Mouse (Mus musculus) ES-Bruce4 (cell line): ENCODE results near the gene Barx2. TPM values are rescaled to one million over a fixed set of nuclear protein-coding genes. Genes with fewer than 3 reads are reported as not detected.

Experiments
- H3K27ac ChIP-seq: 2 replicates; pipeline ENCODE4 v1.5.1; 2012; ENCODE audit warnings: low read length, inconsistent platforms; ENCODE audit not compliant: insufficient read depth
- H3K27me3 ChIP-seq: 2 replicates; pipeline ENCODE4 v1.6.1; 2012; ENCODE audit warnings: mild to moderate bottlenecking, low read length, inconsistent platforms; ENCODE audit not compliant: control insufficient read depth, poor library complexity, insufficient read depth, severe bottlenecking
- H3K36me3 ChIP-seq: 2 replicates; pipeline ENCODE4 v1.6.1; 2012; ENCODE audit warnings: inconsistent platforms, mild to moderate bottlenecking, low read length, moderate library complexity; ENCODE audit not compliant: control insufficient read depth, poor library complexity, insufficient read depth, severe bottlenecking
- H3K4me1 ChIP-seq: one replicate; pipeline ENCODE4 v1.8.1; 2011; ENCODE audit warnings: low read length; ENCODE audit not compliant: control insufficient read depth, insufficient read depth
- H3K4me3 ChIP-seq: 2 replicates; pipeline ENCODE4 v1.5.1; 2011; ENCODE audit warnings: low read depth, mild to moderate bottlenecking, low read length
- H3K9ac ChIP-seq: 2 replicates; pipeline ENCODE4 v1.6.1; 2012; ENCODE audit warnings: low read depth, mild to moderate bottlenecking, inconsistent platforms; ENCODE audit not compliant: poor library complexity, severe bottlenecking
- H3K9me3 ChIP-seq: replicated peaks from 2 replicates; pipeline ENCODE4 v1.6.1; 2012; ENCODE audit warnings: mild to moderate bottlenecking, low read length, inconsistent platforms; ENCODE audit not compliant: control insufficient read depth, poor library complexity, insufficient read depth, severe bottlenecking
- CTCF ChIP-seq: IDR thresholded peaks from one replicate; pipeline ENCODE4 v1.8.1; 2011; ENCODE audit warnings: low read depth, low read length
- EP300 ChIP-seq: IDR thresholded peaks from 2 replicates; pipeline ENCODE4 v1.6.1; 2011; ENCODE audit warnings: low read depth, low read length; ENCODE audit not compliant: insufficient read depth
- POLR2A ChIP-seq: IDR thresholded peaks from one replicate; pipeline ENCODE4 v1.8.1; 2011; ENCODE audit warnings: low read length; ENCODE audit not compliant: insufficient read depth
- polyA plus RNA-seq: library from polyadenylated mRNA; stranded (reverse); fragments of >200 nt; gene quantifications from 2 replicates; pipeline ENCODE4 v1.2.4, GENCODE M21; 2011; ENCODE audit warnings: low read depth; ENCODE audit not compliant: missing spikeins, insufficient read depth, insufficient read length

Gene Barx2
- polyA plus RNA-seq, 1 experiment: not detected

DNA sequence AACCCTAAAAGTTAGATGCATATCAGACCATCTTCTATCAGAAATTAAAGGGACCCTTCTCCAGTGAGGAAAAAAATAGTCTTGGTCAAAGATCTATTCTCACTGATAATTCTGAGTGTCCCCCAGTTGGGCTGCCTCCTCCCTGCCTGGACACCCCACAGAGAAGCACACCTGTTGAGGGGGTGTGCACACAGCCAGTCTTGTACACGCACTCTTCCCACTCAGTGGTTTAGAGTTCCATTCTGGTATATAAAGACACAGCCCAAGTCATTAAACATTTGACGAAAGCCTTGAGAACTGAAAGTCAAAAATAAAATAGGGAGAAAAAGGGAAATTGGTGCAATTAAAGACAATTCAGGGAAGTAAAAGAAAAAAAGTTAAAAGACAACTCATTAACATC, 30.9 kb downstream of the Barx2 start:
- no peaks in the 10 kb centered on the region for H3K27me3 ChIP-seq
- no peak for TF ChIP-seq EP300
- TF ChIP-seq POLR2A: no peak
- TF ChIP-seq CTCF: no peak
- H3K36me3 ChIP-seq: no peaks in the 10 kb centered on the region
- H3K4me1 ChIP-seq: no peaks in the 10 kb centered on the region
- H3K9me3 ChIP-seq: no peaks in the 10 kb centered on the region
- H3K9ac ChIP-seq: no peak overlapping the region
- no peak overlapping the region for H3K27ac ChIP-seq
- no peak overlapping the region for H3K4me3 ChIP-seq

DNA sequence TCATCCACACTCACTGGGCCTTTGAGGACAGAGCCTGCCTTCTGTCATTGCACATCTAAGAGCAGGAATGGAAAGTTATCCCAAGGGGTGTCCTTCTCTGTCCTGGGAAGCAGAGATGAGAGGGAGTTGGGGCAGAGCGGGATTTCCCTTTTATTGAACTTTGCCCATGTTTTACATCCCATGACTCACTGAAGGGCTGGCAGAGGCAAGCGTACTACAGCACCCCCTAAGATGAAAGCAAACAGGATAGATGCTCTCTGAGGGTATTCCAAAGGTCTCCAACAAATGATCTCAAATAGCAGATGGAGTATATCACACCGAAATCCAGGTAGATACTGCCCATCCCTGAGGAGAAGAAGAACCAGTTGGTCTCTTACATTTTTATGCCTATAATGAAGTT, 37.7 kb downstream of the Barx2 start:
- Histone ChIP-seq H3K9me3 (no peaks in the 10 kb centered on the region), H3K36me3 (no peaks in the 10 kb centered on the region), H3K9ac (no peak overlapping the region), H3K4me1 (no peaks in the 10 kb centered on the region), H3K27ac (no peak overlapping the region), H3K27me3 (no peaks in the 10 kb centered on the region), H3K4me3 (no peak overlapping the region)
- TF ChIP-seq EP300 (no peak), CTCF (no peak), POLR2A (no peak)

DNA sequence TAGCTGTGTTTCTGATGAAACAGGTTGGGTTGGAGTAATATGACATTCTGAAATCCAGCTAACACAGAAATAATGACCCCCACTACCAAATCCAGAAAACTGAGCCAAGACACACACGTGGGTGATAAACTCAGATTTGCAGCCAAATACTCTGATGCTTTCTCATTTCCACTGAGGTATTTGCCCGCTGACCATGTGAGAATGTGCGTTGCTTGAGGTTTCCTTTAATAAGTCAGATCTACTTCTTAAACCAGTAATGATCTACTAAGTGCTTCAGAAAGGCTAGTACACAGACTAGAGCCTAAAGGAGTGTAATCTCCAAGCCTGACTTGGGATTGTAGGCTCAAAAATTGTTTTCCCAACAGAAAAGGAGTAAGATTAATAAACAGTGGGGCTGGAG, 39.0 kb downstream of the Barx2 start:
- TF ChIP-seq EP300 (no peak), CTCF (no peak), POLR2A (no peak)
- H3K4me3 ChIP-seq: no peak overlapping the region
- no peak overlapping the region for H3K27ac ChIP-seq
- H3K9me3 ChIP-seq: no peaks in the 10 kb centered on the region
- H3K4me1 ChIP-seq: no peaks in the 10 kb centered on the region
- H3K27me3 ChIP-seq: no peaks in the 10 kb centered on the region
- no peak overlapping the region for H3K9ac ChIP-seq
- H3K36me3 ChIP-seq: no peaks in the 10 kb centered on the region

DNA sequence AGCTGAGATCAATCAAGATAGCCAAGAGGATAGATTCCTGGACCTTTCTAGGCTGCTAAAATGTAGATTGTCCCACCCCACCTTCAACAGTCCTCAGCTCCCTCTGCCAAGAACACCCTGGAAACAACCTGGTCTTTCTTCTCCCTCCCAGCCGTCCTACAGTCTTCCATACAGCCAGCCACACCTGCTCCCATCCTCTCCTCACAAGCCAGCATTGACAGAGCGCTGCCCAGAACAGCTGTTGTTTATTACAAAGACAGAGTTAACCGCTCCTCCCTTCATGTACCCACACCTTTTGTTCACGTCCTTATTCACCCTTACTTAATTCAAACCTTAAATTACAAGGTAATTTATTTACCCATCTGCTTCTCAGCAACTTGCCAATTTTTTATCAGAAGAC, 41.9 kb downstream of the Barx2 start:
- H3K27ac ChIP-seq: no peak overlapping the region
- no peaks in the 10 kb centered on the region for H3K36me3 ChIP-seq
- no peaks in the 10 kb centered on the region for H3K4me1 ChIP-seq
- TF ChIP-seq EP300 (no peak), POLR2A (no peak), CTCF (no peak)
- H3K27me3 ChIP-seq: no peaks in the 10 kb centered on the region
- no peak overlapping the region for H3K4me3 ChIP-seq
- H3K9me3 ChIP-seq: no peaks in the 10 kb centered on the region
- no peak overlapping the region for H3K9ac ChIP-seq

DNA sequence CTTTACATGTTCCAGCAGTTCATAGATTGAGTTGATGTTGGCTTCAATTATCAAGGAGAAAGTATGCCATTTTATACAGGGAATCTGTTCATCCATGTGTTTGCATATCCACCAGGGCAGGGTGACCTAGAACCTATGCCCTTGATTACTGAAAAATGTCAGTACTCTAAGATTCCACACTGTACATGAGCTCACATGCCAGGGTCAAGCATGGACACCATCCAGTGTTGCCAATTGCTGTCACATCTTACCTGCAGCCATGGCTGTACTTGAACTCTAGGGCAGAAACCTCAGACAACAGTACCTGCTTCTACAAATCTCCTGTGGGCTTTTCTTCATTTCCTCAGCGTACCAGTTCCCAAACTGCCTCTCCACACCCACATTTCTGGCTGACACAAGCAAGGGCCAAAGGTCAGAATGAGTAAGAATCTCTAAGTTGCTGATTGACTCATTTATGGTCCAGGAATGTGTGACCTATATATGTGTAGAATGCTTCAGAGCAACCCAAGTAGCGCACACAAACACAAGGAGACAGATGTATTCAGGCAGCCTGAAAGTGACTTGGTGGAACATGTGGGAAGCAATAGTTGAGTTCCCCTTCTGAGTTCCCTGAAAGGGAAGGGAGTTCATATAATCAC, 44.3 kb downstream of the Barx2 start:
- H3K4me1 ChIP-seq: no peaks in the 10 kb centered on the region
- H3K36me3 ChIP-seq: no peaks in the 10 kb centered on the region
- H3K9ac ChIP-seq: no peak overlapping the region
- H3K27me3 ChIP-seq: no peaks in the 10 kb centered on the region
- H3K27ac ChIP-seq: no peak overlapping the region
- peaks cover 11% of the 10 kb centered on the region for H3K9me3 ChIP-seq
- no peak overlapping the region for H3K4me3 ChIP-seq
- TF ChIP-seq EP300: no peak
- TF ChIP-seq CTCF: no peak
- TF ChIP-seq POLR2A: no peak

DNA sequence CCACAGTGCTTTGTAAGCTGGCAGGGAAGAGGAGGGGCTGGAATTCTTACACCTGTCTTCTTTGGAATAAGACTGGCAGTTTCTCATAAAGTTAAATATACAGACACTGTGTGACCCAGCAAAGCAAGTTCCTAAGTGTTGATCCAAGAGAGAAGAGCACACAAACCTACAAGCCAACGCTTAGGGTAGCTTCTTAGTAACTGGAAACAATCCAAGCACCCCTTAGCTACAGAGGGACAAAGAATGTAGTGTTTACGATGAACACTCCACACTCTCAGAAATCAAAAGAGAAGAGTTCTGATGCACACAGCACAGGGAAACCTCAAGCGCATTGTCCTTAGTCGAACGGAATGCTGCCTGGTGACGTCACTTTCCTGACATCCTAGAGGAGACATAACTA, 49.4 kb downstream of the Barx2 start:
- H3K27ac ChIP-seq: no peak overlapping the region
- H3K9ac ChIP-seq: no peak overlapping the region
- H3K4me1 ChIP-seq: no peaks in the 10 kb centered on the region
- TF ChIP-seq EP300 (no peak), POLR2A (no peak), CTCF (no peak)
- no peaks in the 10 kb centered on the region for H3K36me3 ChIP-seq
- H3K4me3 ChIP-seq: no peak overlapping the region
- H3K9me3 ChIP-seq: peaks cover 11% of the 10 kb centered on the region
- no peaks in the 10 kb centered on the region for H3K27me3 ChIP-seq
